Mouse (Mus musculus) brain, adult 2 months (tissue): ENCODE results near the gene Mis18a.

ENCODE experiments used
- DNase-seq: peaks from one replicate; pipeline ENCODE4 v3.0.0; 2011; ENCODE audit warnings: low read depth, low spot score

Mis18a gene

DNA sequence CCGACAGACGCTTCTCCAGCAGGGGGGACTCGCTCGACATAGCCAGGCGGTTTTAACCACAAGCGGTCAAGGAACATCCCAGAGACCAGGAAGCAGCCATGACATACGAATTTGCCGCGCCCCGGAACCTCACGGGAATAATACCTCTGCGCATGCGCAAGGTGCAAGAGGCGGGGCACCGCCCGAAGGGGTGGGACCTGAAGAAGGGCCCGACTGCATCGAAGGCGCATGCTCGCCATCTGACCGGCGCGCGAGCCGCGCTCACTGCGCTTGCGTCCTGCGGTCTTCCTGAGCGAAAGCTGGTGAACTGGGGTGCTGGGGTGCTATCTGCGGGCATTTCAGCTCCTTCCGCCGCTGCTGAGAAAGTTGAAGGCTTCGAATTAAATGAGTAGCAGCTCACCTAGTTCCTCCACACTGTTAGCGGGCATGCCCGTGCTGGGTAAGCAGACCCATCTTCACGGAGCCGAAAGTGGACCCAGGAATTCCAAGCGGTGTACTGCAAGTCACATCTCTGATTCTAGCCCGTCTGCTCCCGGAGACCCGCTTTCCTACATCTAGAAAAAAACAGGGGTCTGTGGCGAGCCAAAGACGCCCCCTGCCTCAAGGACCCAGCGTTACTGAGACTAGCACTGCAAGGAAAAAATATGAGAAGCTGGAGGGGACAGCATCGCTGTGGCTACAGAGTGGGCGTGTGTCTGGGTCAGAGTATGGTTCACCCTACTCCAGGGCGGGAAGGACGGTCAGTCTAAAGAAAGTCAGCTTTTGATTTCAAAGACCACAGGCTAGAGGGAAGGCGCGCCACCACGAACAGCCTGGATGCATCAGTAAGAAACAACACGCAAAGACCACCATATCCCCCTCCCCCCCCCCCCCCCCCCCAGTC lies at the start of gene Mis18a:
Gene Mis18a, minus strand, starts transcription at position 172 of the 883 bp plus-strand sequence.
- DNase-seq, result peak; percentile 99

DNA sequence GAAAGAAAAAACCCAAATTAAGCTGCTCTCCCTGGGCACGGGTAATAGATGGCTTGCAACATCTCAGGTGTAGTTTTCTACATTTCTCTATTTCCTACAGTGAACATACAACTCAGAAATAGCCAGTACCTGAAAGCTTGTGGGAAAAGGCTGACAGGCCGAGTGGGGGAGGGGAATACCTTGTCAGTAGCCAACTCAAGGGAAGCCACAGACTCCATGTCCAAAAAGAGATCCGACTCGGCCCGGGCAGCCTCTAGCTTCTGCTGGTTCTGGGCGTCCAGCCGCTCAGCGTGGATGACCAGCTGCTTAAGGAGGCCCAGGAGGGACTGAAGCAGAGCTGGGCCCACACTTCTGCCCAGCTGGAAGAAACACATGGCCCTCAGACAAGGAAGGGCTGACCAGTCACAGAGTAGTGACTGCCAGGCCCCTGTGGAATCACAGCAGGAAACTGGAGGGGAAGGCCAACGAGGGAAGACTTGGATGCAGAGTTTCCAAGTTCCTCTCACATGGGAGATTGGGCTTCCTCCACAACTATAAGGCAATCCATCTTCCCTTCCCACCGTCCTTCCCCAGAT lies 48.8 kb upstream of the Mis18a start:
- DNase-seq, result no peak

DNA sequence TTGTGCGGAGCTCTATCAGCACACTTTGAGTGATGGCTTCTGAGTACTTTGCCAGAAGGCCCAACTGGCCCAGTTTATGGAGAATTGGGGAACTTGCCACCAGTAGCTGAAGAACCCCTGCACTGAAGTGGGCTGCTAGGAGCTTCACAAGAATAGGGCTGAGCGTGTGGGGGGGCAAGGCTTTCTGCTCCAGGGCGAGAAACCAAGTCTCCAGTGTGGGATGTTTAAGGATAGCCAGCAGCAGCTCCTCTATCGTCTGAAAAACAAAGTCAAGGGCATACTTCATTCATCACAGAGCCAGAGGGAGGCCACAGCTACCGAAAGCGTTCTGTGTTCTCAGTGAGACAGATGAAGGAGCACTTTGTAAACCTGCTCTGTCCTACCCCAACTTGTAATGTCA lies 47.4 kb upstream of the Mis18a start:
- no peak for DNase-seq

DNA sequence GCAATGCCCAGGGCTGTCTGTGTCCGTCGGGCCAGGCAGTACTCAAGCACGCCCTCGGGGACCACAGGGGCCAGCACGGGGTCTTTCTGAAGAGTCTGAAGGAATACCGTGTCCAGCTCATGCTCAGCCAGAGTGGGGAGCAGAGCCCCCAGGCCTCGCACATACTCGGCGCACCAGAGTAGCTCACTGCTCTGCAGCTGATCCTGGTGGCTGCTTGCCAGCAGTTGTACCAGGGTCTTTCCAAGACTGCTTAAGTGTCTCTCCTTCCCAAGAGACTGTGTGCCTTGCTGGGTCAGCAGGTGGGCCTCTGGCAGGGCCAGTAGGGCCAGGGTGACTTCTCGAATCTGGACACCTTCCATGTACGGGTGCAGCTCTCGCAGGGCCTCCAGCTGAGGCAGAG lies 47.0 kb upstream of the Mis18a start:
- no peak for DNase-seq

DNA sequence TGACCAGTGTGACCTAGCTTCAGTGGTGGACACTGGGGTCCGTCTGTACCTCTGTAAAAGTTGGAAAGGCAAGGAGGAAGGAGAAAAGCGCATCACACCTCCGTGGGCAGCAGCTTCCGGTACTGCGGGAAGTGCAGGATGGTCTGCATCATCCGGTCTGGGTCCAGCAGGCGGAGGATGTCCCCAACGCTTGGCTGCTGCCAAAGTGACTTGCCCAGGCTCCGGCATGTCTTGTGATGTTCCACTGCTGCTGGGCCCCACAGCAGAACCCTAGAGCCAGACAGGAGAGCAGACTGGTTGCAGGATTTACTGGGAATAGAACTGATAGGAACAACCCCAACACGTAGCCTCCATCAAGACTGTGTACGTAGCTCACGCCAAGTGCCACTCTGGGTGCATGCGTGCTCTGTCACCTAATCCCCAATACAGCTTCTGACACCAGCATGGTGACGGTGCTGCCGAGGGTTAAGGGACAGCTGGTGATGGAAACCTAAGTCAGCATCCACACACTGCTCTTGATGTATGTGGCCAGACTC lies 39.8 kb upstream of the Mis18a start:
- no peak for DNase-seq

DNA sequence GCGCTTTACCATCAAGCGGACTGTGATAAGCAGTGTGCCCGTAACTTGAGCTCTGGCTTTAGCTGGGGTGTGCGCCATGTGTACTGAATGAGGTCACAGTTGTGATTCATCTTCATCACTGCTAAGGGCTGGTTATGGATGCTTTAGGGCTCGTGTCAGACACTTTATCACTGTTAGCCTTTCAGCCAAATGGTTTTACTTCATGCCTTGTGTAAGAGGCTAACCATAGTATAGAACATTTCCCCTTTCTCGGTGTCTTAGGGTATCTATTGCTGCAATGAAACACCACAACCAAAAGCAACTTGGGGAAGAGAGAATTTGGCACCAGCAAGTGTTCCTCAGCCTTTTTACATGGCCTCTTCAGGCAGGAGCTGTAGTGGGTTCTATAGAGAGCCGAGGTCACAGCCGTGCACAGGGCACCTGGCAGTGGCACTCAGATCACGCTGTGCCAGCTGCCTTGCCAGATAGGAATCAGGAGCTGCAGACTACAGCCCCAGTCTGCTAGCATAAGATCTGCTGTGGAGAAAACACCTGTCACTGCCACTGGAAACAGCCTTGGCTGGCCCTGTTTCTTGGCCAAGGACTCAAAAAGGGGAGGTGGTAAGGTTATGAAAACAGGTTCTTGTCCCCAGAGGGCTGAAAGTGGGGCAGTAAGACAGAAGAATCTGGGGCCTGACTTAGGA lies 38.1 kb upstream of the Mis18a start:
- no peak for DNase-seq

DNA sequence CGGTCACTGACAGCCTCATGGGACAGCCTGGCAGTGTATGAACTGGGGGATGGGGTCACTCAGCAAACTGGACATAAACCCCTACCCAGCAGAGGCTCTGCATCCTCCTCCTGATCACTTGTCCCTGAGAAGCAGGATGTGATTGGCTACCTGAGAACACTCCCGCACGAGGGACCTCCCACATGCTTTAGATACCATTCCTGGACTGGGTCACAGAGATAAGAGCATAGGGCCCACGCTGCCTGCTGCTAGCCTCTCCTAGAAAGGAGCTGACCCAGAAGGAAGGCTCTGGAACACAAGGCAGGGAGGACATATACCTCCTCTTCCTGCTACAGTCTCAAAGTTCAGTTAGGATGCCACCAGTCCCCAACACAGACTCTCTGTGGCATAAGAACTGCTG lies 33.3 kb upstream of the Mis18a start:
- no peak for DNase-seq

DNA sequence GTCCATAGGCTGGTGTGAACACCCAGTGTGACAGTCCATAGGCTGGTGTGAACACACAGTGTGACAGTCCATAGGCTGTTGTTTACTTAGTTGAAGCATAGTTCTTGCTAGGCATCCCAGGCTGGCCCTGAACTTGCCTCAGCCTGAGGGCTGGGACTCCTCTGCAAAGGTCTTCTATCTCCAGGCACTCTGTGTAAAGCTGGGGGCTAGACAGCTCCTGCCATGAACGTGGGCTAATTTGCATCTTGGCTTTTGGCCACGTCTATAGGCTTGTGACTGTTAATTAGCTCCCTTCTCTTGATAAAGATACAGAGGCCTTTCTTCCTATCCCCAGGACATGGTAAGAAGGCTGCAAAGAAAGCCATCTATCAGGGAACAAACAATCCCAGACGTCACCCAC lies 32.1 kb upstream of the Mis18a start:
- DNase-seq, result no peak

DNA sequence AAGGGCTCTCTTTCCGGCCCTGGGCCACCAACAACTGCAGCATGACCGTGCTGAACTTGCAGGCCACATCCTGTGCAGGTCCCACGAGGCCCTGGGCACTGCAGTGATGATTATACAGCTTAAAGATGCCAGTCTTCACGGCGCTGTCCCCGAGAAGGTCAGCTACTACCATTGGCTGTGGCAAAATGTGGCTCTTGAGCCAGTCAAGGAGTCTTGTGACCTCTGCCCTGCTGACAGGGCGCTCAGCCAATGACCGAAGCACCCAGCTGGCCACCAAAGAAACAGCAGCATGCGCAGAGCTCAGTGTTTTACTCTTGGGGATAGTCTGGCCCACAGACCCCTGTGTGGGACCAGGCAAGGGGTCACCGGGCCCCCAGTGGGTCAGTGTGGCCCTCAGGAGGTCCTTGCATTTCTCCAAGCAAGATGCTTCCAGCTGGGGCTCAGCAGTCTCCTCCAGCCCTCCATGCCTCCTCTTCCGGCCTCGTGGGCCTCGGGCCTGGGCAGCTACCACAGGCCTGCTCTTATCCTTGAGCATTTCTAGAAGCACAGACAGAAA lies 26.3 kb upstream of the Mis18a start:
- DNase-seq, result no peak

DNA sequence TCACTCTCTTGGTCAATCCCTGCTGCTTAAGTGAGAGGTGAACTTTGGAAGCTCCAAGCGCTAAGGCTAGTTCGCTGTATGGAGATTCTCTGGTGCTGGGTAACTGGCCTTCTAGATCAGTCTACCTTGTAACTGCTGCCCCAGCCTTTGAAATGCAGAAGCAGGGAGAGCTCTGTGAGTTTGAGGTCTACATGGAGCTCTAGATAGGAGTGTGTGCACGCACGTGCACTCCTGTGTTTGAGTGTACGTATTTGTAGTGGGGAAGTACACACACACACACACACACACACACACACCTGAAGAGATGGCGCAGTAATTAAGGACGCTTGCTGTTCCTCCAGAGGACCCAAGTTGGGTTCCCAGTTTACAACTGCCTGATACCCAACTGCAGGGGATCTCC lies 21.0 kb upstream of the Mis18a start:
- DNase-seq, result no peak

DNA sequence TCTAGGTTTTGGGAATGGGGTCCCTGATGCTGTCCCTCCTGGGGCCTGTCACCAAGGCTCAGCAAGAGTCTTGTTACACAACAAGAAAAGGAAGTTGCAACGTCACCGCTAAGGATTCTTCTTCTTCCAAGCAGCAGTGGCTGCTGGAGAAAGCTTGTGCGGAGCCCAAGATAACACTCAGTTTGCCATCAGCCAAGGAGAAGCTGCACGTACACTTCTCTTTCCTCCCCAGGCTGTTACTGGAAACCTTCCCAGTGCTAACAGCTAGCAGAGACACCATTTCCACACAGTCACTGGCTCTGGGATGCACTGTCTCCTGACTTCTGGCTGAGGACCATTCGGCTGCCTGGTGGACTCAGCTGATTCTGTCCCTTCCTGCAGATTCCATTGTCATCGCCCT lies 19.9 kb upstream of the Mis18a start:
- peak; percentile 61 for DNase-seq

DNA sequence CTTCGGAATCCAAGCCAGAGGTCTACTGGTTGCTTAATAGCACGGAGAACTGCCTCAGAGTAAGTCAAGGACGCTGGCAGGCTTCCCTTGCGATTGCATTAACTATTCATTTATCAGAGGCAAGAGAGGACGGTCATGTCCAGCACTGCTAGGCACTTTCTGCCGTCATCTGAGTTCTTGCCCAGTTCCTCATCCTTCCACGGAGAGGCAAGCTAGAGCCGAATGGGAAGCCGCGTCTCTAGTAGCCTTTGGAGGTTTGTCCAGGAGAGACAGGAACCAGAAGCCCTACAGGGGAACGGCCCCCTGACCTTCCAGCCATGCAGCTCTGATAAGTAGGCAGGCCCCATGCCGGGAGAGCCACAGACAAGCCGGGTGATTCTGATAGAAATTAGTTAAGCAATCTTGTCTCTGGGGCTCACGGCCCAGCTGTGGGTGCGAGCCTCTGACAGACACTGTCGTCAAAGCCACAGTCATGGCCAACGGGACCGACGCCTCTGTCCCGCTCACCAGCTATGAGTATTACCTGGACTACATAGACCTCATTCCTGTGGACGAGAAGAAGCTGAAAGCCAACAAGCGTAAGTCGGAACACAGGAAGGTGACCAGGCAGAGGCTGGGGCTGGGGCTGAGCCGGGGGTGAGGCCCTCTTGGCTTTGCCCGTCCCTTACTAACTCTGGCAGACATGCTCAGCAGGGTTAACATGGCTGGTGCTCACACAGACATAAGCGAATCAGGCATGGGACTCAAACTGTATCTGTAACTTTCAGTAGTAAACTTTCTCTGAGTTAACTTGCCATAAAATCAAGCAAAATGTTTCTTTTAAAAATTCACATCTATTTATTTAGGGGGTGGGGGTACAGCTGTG lies 11.1 kb upstream of the Mis18a start, which contains the start of gene Mrap:
Gene Mrap, plus strand, starts transcription at position 116 of the 865 bp plus-strand sequence.
- DNase-seq, result no peak

DNA sequence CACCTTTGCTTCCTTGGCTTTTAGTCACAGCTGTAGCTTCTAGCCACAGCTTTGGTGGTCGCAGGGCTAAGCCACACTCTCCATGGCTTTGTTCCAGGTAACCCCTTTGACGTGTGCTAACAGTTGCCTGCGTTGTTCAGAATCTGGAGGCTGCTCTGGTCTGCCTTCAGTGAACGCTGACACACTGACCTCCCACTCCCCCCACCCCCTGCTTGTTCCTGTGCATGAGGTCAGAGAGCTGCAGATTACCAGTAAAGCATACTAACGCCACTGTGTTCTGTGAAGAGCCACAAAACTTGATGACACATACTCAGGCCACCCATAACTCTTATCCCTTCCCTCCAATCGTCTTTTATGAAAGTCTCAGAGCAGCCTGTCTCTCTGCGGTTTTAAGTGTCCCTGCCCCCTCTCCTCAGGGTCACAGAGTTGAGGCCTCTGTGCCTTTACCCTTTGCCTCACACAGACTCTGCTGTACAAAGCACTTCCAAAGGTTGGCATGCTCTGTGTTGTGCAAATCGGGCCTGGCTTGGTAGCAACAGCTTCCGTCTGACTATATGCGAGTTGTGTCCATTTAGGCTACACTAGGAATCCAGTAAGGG lies 9.6 kb upstream of the Mis18a start:
- no peak for DNase-seq

DNA sequence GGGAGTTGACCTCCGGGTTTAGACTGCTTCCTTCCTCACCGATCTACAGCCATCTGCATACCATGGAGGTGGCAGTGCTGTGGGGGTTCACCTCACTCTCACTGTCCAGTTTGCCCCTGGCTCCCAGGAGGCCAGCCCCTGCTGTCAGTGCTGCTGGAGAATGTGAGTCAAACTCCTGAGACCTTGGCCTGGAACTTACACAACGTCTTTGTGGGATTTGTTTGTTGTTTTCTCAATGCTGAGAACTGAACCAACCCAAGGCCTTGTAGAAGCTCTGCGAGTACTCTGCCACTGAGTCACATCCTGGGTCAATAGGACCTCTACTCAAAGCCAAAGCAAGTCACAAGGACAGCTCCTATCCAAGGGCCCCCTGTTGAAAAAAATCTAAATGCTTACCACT lies 8.4 kb upstream of the Mis18a start:
- no peak for DNase-seq

DNA sequence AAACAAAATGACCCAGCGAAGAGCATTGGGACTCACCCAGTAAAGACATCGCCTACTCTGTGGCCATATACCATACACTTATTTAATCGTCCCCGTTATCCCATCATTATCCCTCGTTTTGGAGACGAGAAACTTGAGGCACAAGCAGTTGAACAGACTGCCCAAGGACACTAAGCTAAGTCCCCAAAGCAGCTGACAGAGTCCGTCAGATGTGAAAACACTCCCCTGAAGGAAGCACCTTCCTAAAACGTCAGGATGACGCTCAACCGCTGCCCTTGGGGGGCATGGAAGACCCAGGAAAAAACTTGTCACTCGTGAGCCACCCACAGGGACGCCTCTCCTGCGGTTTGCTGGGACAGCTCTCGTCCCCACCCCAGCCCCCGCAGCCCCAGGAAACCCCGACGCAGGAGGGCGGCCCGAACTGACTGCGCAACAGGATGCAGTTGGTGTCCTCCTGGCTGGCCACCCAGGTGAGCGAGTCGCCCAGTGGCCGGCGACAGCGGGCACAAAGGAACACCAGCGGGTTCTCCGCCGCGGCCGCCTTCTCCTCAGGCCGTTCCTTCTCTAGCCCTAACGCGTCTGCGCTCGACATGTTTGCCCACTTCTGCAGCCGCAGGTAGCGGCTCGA lies 490 bp downstream of the Mis18a start:
- no peak for DNase-seq

DNA sequence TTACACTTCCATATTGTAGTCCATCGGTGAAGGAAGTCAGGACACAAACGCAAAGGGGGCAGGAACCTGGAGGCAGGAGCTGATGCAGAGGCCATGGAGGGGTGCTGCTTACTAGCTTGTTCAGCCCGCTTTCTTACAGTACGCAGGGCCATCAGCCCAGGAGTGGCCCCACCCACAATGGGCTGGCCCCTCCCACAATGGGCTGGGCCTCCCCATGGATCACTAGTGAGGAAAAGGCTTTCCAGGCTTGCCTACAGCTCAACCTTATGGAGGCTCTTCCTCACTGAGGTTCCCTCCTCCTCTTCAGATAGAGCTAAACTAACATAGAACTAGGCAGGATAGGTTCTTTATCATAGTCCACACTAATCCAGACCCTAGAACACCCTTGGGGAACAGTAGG lies 3.2 kb downstream of the Mis18a start:
- no peak for DNase-seq

DNA sequence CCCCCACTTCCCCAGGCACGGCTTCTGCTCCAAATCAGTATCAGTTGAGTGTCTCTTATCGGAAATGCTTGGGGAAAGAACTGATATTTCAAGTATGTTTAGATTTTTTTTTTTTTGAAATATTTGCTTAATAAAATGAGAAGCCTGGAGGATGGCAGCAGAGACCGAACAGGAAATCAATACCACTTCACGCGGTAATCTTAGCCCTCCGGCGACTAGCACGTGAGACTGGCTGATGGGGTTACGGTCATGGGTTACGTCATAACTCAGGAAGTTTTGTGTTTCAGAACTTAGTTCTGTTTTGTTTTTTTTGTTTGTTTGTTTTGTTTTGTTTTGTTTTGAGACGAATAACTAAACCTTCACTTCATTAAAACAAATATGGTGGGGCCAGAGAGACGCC lies 16.9 kb downstream of the Mis18a start:
- no peak for DNase-seq

DNA sequence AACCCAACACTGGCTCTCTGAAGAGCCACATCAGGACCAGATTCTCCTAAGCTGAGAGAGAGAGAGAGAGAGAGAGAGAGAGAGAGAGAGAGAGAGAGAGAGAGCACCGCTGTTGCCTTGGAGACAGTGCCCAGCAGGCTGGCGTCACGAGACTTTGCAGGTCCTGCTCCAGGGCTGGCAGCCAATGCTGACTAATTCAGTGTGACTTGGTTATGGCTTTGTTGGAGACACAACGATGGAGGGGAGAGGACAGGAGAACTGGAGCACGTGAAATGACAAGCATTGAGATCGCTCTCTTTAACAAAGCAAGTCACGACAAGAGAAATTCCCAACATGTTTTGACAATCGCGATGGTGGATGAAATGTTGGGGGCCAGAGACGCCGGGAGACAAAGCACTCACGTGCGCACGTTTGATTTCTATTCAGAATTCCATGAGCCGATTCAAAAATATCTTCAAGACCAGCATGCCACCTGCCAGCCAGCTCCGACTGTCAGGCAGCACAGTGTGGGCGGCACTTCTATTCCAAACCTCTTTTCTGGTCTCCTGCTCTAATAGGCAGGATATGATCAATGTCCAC lies 17.4 kb downstream of the Mis18a start:
- peak; percentile 98 for DNase-seq

DNA sequence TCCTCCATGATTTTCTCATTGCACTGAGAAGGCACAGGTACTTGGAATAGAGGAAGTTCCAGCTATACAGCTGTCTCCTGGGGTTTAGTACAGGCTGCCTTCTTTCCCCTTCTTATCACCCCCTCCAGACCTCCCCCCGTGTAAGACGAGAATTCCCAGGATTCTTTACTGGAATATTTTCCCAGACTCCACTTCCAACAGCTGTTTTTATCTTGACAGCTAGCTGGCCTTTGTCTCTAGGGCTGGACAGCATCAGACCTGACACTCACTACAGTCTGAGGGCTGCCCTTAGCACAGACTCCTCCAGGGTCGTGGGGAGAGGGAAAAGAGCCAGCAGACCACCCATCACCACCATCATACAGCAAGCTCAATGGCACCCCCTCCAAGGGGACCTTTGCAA lies 20.9 kb downstream of the Mis18a start:
- DNase-seq, result no peak
